ENCODE assay signal across 8 mouse cellular contexts in the genomic region with DNA sequence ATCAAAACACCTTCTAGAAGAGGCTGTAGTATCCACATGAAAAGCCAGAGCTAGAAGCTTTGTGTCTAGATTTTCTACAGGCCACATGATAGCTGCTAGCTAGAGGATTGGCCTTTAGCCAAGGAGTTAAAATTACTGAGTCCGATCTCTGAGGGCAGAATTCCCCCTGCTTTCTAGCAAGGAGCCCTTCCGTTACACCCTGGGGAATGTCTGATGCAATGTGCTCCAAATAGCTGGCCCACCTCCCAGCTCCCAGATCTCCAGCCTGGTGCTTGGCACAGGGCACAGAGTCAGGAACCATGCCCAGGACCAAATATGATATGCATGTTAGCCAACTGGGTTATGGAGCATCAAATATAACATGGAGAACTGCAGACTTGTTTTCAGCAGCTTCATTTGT.
DNase-seq lines count a peak whose midpoint lies in the region; ATAC-seq and TF ChIP-seq lines count a peak whose summit lies in the region.

No protein-coding gene starts in this region.

- no peaks in the 10 kb centered on the region for H3K36me3 ChIP-seq in limb, embryonic 13.5 days
- H3K36me3 ChIP-seq in limb, embryonic 10.5 days = no peaks in the 10 kb centered on the region
- no peaks in the 10 kb centered on the region for H3K36me3 ChIP-seq in kidney, adult 2 months (ENCODE audit: control insufficient read depth, insufficient read depth, low read length)

- H3K9me3 ChIP-seq in limb, embryonic 13.5 days = no peaks in the 10 kb centered on the region
- H3K9me3 ChIP-seq in limb, embryonic 10.5 days (replicated peaks) = no peaks in the 10 kb centered on the region

- peak overlapping the region; percentile 44; the same call in 1 of the 2 replicates for H3K27ac ChIP-seq in limb, embryonic 13.5 days
- H3K27ac ChIP-seq in limb, embryonic 10.5 days = no peak overlapping the region
- no peak overlapping the region for H3K27ac ChIP-seq in kidney, adult 2 months (ENCODE audit: insufficient read depth, low read depth, low read length)

- no peak for TF ChIP-seq POLR2A in brain, embryonic 14.5 days (IDR thresholded peaks at IDR 0.05; ENCODE audit: borderline replicate concordance, extremely low read depth, insufficient read depth, insufficient read length, poor library complexity, severe bottlenecking)
- no peak for TF ChIP-seq POLR2A in kidney, adult 2 months (IDR thresholded peaks at IDR 0.05; ENCODE audit: low read depth, low read length)

- ATAC-seq in limb, embryonic 13.5 days (ENCODE audit: low FRiP score, low read depth) = peak; percentile 71; the same call in 1 of the 2 replicates

- H3K4me2 ChIP-seq in limb, embryonic 13.5 days (replicated peaks) = no peak overlapping the region

- H3K4me3 ChIP-seq in limb, embryonic 13.5 days = no peak overlapping the region
- no peak overlapping the region for H3K4me3 ChIP-seq in limb, embryonic 10.5 days
- H3K4me3 ChIP-seq in kidney, adult 2 months (ENCODE audit: insufficient read depth, low read depth, low read length) = no peak overlapping the region

- peaks cover 19% of the 10 kb centered on the region for H3K4me1 ChIP-seq in limb, embryonic 13.5 days
- peaks cover 8% of the 10 kb centered on the region; the same call in 1 of the 2 replicates for H3K4me1 ChIP-seq in limb, embryonic 10.5 days
- peaks cover 3% of the 10 kb centered on the region; the same call in 1 of the 2 replicates for H3K4me1 ChIP-seq in kidney, adult 2 months (ENCODE audit: control insufficient read depth, insufficient read depth, low read length)

- 18% methylated on average over 2 of the region's 2 CpGs for WGBS in limb, embryonic 13.5 days
- 81% methylated on average over 2 of the region's 2 CpGs for WGBS in limb, embryonic 10.5 days
- 5% methylated on average over 2 of the region's 2 CpGs for WGBS in kidney, adult 2 months

- H3K27me3 ChIP-seq in limb, embryonic 13.5 days = no peaks in the 10 kb centered on the region
- H3K27me3 ChIP-seq in limb, embryonic 10.5 days (ENCODE audit: low read depth, poor library complexity, severe bottlenecking) = no peaks in the 10 kb centered on the region
- no peaks in the 10 kb centered on the region for H3K27me3 ChIP-seq in kidney, adult 2 months (replicated peaks; ENCODE audit: control insufficient read depth, insufficient read depth, low read length)

- no peak overlapping the region for H3K9ac ChIP-seq in limb, embryonic 13.5 days

- TF ChIP-seq CTCF in brain, embryonic 14.5 days (IDR thresholded peaks at IDR 0.05; ENCODE audit: borderline replicate concordance, extremely low read depth, insufficient read depth, insufficient read length) = no peak
- TF ChIP-seq CTCF in kidney, adult 2 months (conservative IDR thresholded peaks at IDR 0.05; ENCODE audit: insufficient read depth, insufficient read length, low read depth, low read length) = no peak

- DNase-seq in limb, embryonic 10.5 days (ENCODE audit: low spot score) = no peak
- DNase-seq in brain, embryonic 14.5 days (ENCODE audit: low read depth) = peak; percentile 78
- DNase-seq in gastrocnemius, postnatal 25 days = peak; percentile 80
- peak; percentile 78 for DNase-seq in kidney, adult 2 months
- peak; percentile 69 for DNase-seq in lung, postnatal 36 days
- no peak for DNase-seq in left cerebral cortex, adult 18-20 months (ENCODE audit: low spot score in 2 of 2)
- DNase-seq in frontal cortex, postnatal 25 days (ENCODE audit: low spot score in 2 of 2) = no peak

Comparison
In these comparisons a context has a peak if more than half of its experiments do, and no peak if none do; other contexts are left out.
1. DNase-seq: peak in brain, embryonic 14.5 days (single experiment), gastrocnemius, postnatal 25 days (single experiment), kidney, adult 2 months (single experiment) and lung, postnatal 36 days (single experiment); none in limb, embryonic 10.5 days (single experiment), left cerebral cortex, adult 18-20 months (0 of 2) and frontal cortex, postnatal 25 days (0 of 2).